Mouse (Mus musculus): Measurements from ENCODE around the gene Rpp25.

DNA sequence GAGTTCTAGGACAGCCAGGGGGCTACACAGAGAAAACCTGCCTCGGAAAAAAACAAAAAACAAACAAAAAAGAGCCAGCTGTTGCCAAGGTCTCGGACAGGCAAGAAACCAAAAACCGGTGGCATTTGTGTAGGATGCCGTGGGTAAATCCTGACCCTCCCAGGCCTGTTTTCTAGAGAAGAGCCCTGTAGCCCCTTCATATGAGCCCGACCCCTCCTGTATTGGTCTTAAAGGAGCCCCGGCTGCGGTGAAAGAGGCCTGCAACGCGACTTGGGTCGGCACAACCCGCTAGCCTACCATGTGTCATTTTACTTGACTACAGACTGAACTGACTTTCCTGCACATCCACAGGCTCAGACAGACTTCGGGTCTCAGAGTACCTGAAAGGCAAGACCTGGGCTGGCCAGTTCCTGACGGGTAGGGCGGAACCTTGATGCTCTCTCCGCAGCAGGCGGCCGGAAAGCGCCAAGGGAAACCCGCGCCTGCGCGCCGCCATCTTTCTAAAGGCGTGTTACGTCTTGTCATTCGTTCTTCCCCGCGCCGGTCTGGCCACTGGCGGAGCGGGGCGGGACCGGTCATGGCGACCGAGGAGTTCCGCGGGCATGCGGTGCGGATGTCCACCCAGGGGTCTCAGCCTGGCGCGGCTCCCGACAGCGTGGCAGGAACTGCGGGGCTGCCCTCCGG is 33.4 kb downstream of the Rpp25 start, which contains the start of gene Fam219b:
- no peak for TF ChIP-seq CTCF (IDR thresholded peaks at IDR 0.05; ENCODE audit: extremely low read depth, insufficient read depth, insufficient read length, insufficient replicate concordance)
- TF ChIP-seq POLR2A (IDR thresholded peaks at IDR 0.05; ENCODE audit: low read depth, low read length) = no peak; the same call in 1 of the 2 replicates
